Mouse (Mus musculus): Measurements from ENCODE around the gene Gm21969.

- TF ChIP-seq POLR2A (IDR thresholded peaks at IDR 0.05; ENCODE audit: borderline replicate concordance, low read depth, low read length), result no peak
- no peak for TF ChIP-seq CTCF (IDR thresholded peaks at IDR 0.05; ENCODE audit: low read depth, low read length)
Observed at GRCm38 (mm10) chr4:139650086-139650743, 47.2 kb downstream of the Gm21969 start.

Data from bone marrow macrophage, adult 2 months (primary cell).